Mouse (Mus musculus) erythroblast, embryonic 14.5 days (primary cell): Measurements from ENCODE around the gene Lgals4. TPM values are rescaled to one million over a fixed set of nuclear protein-coding genes. Genes with fewer than 3 reads are reported as not detected.

Experiments
- H3K27me3 ChIP-seq: 2 replicates; pipeline ENCODE4 v1.6.1; 2012; ENCODE audit warnings: inconsistent platforms; ENCODE audit not compliant: control insufficient read depth
- H3K36me3 ChIP-seq: 2 replicates; pipeline ENCODE4 v1.6.1; 2012; ENCODE audit warnings: mild to moderate bottlenecking, inconsistent platforms; ENCODE audit not compliant: control insufficient read depth
- H3K4me1 ChIP-seq: 2 replicates; pipeline ENCODE4 v1.6.1; 2012; ENCODE audit warnings: inconsistent platforms; ENCODE audit not compliant: control insufficient read depth
- H3K4me3 ChIP-seq: replicated peaks from 2 replicates; pipeline ENCODE3; 2012; ENCODE audit warnings: moderate library complexity, mild to moderate bottlenecking, inconsistent platforms
- H3K9me3 ChIP-seq: 2 replicates; pipeline ENCODE4 v1.6.1; 2012; ENCODE audit warnings: low read length, inconsistent platforms, mixed read lengths; ENCODE audit not compliant: control insufficient read depth
- GATA1 ChIP-seq: IDR thresholded peaks from 2 replicates; pipeline ENCODE4 v1.6.1; 2012; ENCODE audit warnings: low read length, inconsistent platforms, mixed read lengths
- TAL1 ChIP-seq: IDR thresholded peaks from 3 replicates; pipeline ENCODE4 v1.6.1; 2012; ENCODE audit warnings: low read length, inconsistent platforms, mixed read lengths
- polyA plus RNA-seq: library from polyadenylated mRNA; stranded (reverse); fragments of >175 nt; gene quantifications from 2 replicates; pipeline ENCODE4 v1.2.3, GENCODE M21; 2012

Lgals4 gene
- polyA plus RNA-seq, 1 experiment: 0.17 TPM

DNA sequence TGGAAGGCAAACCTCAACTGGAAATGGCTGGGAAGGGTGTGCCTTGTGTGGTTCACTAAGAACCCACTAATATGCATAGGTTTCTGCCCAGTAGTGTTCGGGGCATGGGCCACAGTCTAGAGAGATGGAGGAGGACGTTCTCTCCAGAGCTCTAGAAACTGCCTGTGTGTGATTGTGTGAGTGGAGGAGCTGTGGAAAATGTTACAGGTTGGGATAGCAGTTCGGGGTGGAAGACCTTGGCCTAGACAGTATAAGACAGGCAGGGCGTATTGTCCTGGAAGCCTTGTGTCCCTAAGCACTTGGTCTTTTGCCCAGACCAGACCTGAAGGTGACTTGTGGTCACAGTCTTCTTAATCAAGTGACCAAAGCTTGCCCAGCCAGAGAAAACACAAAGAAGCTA, 21.2 kb upstream of the Lgals4 start:
- no peaks in the 10 kb centered on the region for H3K9me3 ChIP-seq
- TF ChIP-seq GATA1: no peak
- no peak for TF ChIP-seq TAL1
- no peaks in the 10 kb centered on the region for H3K27me3 ChIP-seq
- peak overlapping the region; percentile 93 for H3K4me3 ChIP-seq
- peaks cover 58% of the 10 kb centered on the region for H3K36me3 ChIP-seq
- peaks cover 79% of the 10 kb centered on the region for H3K4me1 ChIP-seq

DNA sequence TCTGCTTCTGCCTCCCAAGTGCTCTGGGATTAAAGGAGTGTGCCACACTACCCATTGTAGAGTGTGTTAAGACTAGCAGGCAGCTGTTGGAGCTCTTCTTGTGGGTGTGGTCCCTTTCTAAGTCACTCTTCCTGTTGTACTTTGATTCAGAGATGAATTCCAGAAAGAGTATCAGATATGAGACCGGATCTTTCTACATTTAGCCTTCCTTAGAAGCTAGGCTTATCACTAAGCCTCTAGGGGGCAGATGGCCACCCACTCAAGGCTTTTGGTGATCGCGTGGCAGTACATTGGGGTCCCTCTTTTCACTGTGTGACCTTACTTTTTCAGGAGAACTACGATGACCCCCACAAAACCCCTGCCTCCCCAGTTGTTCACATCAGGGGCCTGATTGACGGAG, 20.7 kb upstream of the Lgals4 start:
- Histone ChIP-seq H3K9me3 (no peaks in the 10 kb centered on the region), H3K36me3 (peaks cover 63% of the 10 kb centered on the region), H3K4me1 (peaks cover 79% of the 10 kb centered on the region), H3K27me3 (no peaks in the 10 kb centered on the region), H3K4me3 (peak overlapping the region; percentile 93)
- TF ChIP-seq TAL1: no peak
- no peak for TF ChIP-seq GATA1

DNA sequence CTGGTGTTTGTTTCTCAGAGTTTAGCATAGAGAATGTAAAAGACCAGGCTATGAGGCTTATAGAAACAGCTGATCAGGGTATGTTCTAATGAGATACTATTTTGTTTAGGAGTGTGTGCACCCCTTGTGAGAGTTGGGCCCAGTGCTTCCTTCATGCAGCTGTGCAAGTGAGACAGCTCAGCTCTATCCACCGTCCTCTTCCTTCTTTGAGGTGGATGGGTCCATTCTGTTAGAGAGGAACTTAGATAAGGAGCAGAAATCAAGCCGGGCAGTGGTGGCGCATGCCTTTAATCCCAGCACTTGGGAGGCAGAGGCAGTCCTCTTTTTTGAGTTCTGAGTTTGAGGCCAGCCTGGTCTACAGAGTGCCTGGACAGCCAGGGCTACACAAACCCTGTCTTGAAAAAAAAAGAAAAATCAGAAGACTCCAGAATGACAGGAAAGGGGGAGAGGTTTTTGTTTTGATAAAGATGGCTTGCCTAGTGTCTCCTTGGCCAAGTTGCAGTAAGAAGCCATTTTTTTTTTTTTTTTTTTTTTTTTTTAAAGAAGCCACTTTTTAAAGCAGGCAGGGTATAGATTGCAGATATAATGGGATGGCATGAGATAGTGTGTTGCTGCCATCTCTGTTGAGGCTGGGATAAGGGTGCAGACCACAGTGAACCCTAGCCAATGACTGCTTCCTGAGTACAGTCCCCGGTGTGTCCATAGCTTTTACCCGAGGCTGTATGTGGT, 19.2 kb upstream of the Lgals4 start:
- Histone ChIP-seq H3K27me3 (no peaks in the 10 kb centered on the region), H3K36me3 (peaks cover 78% of the 10 kb centered on the region), H3K9me3 (no peaks in the 10 kb centered on the region), H3K4me3 (no peak overlapping the region), H3K4me1 (peaks cover 79% of the 10 kb centered on the region)
- no peak for TF ChIP-seq TAL1
- no peak for TF ChIP-seq GATA1

DNA sequence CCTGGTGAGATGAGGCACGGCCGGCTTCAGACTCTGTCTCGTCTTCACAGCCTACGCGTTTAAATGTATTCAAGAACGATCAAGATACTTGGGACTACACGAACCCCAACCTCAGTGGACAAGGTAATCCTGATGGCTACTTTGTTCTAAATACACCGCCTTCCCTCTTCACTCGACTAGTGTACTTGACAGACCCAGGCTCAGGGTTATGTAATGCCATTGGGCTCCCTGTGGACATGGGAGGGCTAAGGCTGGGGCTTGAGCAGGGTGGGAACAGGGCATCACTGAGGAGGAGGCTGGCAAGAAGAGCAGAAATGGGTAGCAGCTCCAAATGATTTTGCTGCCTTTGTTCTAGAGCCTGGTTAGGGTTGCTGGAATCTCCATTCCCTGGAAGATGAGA, 18.4 kb upstream of the Lgals4 start:
- no peak for TF ChIP-seq GATA1
- no peak for TF ChIP-seq TAL1
- H3K9me3 ChIP-seq: no peaks in the 10 kb centered on the region
- H3K4me1 ChIP-seq: peaks cover 79% of the 10 kb centered on the region
- H3K36me3 ChIP-seq: peaks cover 85% of the 10 kb centered on the region
- H3K4me3 ChIP-seq: no peak overlapping the region
- H3K27me3 ChIP-seq: no peaks in the 10 kb centered on the region

DNA sequence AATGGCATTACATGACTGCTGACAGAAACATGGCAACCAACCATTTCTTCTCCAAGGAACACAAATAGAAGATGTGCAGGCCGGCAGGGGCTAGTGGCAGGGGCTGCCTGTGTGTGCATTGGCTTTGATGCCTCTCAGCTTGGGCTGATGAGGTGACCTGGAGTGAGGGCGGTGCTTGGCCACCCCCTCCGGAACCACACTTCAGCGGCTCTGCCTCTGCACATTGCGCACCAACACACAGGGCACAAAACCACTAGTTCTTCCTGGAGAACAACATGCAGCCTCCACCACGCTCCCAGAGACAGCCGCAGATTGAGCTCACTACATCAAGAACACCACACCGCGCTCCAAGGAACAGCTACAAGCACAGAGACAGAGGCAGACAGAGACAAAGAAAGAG, 17.5 kb upstream of the Lgals4 start:
- Histone ChIP-seq H3K36me3 (peaks cover 95% of the 10 kb centered on the region), H3K4me3 (no peak overlapping the region), H3K4me1 (peaks cover 85% of the 10 kb centered on the region), H3K27me3 (no peaks in the 10 kb centered on the region), H3K9me3 (no peaks in the 10 kb centered on the region)
- no peak for TF ChIP-seq GATA1
- no peak for TF ChIP-seq TAL1

DNA sequence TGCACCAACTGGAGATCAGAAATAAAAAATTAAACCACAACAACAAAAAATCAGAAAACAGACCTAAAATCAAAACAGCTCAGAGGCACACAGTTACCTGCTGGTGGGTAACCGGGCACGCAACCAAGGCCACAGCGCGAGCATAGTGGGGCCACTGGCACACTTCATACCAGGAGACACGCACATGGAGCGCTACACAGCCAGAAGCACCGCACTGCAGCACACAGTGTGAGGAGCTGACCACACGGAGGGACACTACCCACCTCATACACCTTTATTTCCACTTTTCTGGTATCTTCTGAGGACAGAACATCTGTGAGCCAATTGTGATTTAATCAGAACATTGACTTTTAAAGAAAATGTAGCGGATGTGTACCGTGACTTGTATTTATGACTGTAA, 16.7 kb upstream of the Lgals4 start:
- no peak overlapping the region for H3K4me3 ChIP-seq
- TF ChIP-seq GATA1 (no peak), TAL1 (no peak)
- no peaks in the 10 kb centered on the region for H3K9me3 ChIP-seq
- peaks cover 84% of the 10 kb centered on the region for H3K4me1 ChIP-seq
- peaks cover 100% of the 10 kb centered on the region for H3K36me3 ChIP-seq
- no peaks in the 10 kb centered on the region for H3K27me3 ChIP-seq

DNA sequence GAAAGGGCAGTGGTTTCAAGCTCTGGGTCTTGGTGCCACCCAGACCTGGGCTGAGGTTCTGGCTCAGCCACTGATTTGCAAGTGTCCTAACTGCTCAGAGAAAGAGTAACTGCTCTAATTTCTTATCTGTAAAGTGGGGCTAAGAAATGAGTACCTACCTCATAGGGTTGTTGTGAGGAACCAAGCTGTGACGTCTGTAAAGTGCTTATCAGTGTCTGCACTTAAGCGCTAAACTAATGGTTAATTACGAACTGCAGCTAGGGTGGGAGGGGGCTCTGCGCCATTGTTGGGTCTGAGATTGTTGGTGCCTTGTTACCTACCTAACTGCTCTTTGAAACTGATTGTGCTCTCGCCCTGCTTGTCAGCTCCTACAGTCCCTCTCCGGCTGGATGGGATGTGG, 16.1 kb upstream of the Lgals4 start:
- H3K36me3 ChIP-seq: peaks cover 100% of the 10 kb centered on the region
- H3K4me1 ChIP-seq: peaks cover 82% of the 10 kb centered on the region
- no peak overlapping the region for H3K4me3 ChIP-seq
- no peaks in the 10 kb centered on the region for H3K9me3 ChIP-seq
- no peaks in the 10 kb centered on the region for H3K27me3 ChIP-seq
- TF ChIP-seq TAL1 (no peak), GATA1 (no peak)

DNA sequence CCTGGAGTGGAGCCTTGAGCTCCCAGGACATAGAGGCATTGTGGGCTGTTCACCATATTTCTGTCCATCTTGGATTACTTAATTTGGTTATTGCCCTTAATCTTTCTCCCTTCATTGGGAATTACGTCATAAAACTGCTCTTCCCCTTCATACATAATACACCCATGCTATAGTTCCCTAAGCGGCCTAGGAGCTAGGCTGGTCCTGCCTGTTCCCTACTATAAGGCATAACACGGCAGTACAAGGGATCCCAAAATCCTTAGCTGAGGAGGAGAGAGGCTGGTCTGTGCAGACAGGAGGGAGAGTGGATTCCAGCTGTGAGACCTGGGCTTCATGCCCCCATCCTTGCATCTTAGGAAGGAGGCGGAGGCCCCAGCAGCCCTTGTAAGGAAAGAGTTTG, 15.7 kb upstream of the Lgals4 start:
- TF ChIP-seq TAL1 (no peak), GATA1 (no peak)
- Histone ChIP-seq H3K36me3 (peaks cover 100% of the 10 kb centered on the region), H3K4me3 (no peak overlapping the region), H3K9me3 (no peaks in the 10 kb centered on the region), H3K27me3 (no peaks in the 10 kb centered on the region), H3K4me1 (peaks cover 78% of the 10 kb centered on the region)

DNA sequence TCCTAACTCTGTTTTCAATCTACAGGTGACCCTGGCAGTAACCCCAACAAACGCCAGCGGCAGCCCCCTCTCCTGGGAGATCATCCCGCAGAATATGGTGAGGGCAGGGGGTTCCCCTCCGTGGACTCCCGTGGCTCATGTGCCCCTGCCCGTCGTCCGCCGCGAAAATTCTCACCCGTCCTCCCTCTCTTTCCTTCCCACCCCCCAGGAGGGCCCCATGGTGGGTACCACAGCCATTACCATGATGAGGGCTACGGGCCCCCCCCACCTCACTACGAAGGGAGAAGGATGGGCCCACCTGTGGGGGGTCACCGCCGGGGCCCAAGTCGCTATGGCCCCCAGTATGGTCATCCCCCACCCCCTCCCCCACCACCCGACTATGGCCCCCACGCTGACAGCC, 15.2 kb upstream of the Lgals4 start:
- no peaks in the 10 kb centered on the region for H3K9me3 ChIP-seq

More for the DNA sequence above, 15.2 kb upstream of the Lgals4 start:
- Histone ChIP-seq H3K36me3 (peaks cover 100% of the 10 kb centered on the region), H3K27me3 (no peaks in the 10 kb centered on the region), H3K4me1 (peaks cover 77% of the 10 kb centered on the region), H3K4me3 (no peak overlapping the region)
- TF ChIP-seq TAL1: no peak
- TF ChIP-seq GATA1: no peak
